Mouse (Mus musculus) forebrain, embryonic 10.5 days (tissue): ENCODE measurements around the gene Brca2. TPM values are rescaled to one million over a fixed set of nuclear protein-coding genes. Genes with fewer than 3 reads are reported as not detected.
A peak's percentile ranks its signal among the peaks of the same experiment; 100 is the strongest.

Source experiments
- DNase-seq: peaks from one replicate; pipeline ENCODE4 v3.0.0-alpha.2; 2017; ENCODE audit warnings: low spot score; ENCODE audit errors: extremely low spot score
- H3K27ac ChIP-seq: fragments of 300-500 bp; sonication (generic); 2 replicates; pipeline ENCODE4 v1.5.1; 2016; ENCODE audit warnings: mild to moderate bottlenecking
- H3K27me3 ChIP-seq: fragments of 300-500 bp; sonication (generic); 2 replicates; pipeline ENCODE4 v1.6.1; 2016; ENCODE audit warnings: mild to moderate bottlenecking; ENCODE audit not compliant: poor library complexity, severe bottlenecking
- H3K36me3 ChIP-seq: fragments of 300-500 bp; sonication (generic); replicated peaks from 2 replicates; pipeline ENCODE4 v1.6.1; 2016; ENCODE audit warnings: mild to moderate bottlenecking, moderate library complexity
- H3K4me1 ChIP-seq: fragments of 300-500 bp; sonication (generic); 2 replicates; pipeline ENCODE4 v1.6.1; 2016
- H3K4me3 ChIP-seq: fragments of 300-500 bp; sonication (generic); 2 replicates; pipeline ENCODE4 v1.5.1; 2016; ENCODE audit warnings: mild to moderate bottlenecking, moderate library complexity
- H3K9me3 ChIP-seq: fragments of 300-500 bp; sonication (generic); 2 replicates; pipeline ENCODE4 v1.6.1; 2016; ENCODE audit warnings: mild to moderate bottlenecking, moderate library complexity
- WGBS: fragments of 180-500 bp; shearing (Covaris S2); methylation state at CpG from one replicate; pipeline ENCODE4 v1.1.7; 2016; 5-methylcytosine and 5-hydroxymethylcytosine counted together
- polyA plus RNA-seq: library from polyadenylated mRNA; unstranded; fragments of >200 nt; fragmentation: Nextera tagmentation; extraction: Ambion mirVana; gene quantifications from 2 replicates; pipeline ENCODE4 v1.2.1, GENCODE M21; 2016

The Brca2 gene
- polyA plus RNA-seq, 1 experiment from 2014 or later = 44.0 TPM

GRCm38 (mm10) chr5:150519551-150519950, 2.9 kb upstream of the Brca2 start:
- 89% methylated on average over 1 of the region's 1 CpGs for WGBS
- no peak for DNase-seq
- no peak overlapping the region for H3K4me3 ChIP-seq
- peaks cover 19% of the 10 kb centered on the region for H3K4me1 ChIP-seq
- H3K27ac ChIP-seq = no peak overlapping the region
- no peaks in the 10 kb centered on the region for H3K9me3 ChIP-seq
- peaks cover 2% of the 10 kb centered on the region for H3K36me3 ChIP-seq
- no peaks in the 10 kb centered on the region for H3K27me3 ChIP-seq

GRCm38 (mm10) chr5:150522867-150523234, 421 bp downstream of the Brca2 start:
- Histone ChIP-seq H3K27ac (peak overlapping the region; percentile 96), H3K9me3 (no peaks in the 10 kb centered on the region), H3K4me1 (peaks cover 19% of the 10 kb centered on the region), H3K36me3 (peaks cover 18% of the 10 kb centered on the region), H3K27me3 (no peaks in the 10 kb centered on the region), H3K4me3 (peak overlapping the region; percentile 76)
- WGBS = 14% methylated on average over 11 of the region's 11 CpGs
- DNase-seq = no peak

- no peak overlapping the region for H3K27ac ChIP-seq
- no peaks in the 10 kb centered on the region for H3K27me3 ChIP-seq
- H3K36me3 ChIP-seq = peaks cover 32% of the 10 kb centered on the region
- peaks cover 19% of the 10 kb centered on the region for H3K4me1 ChIP-seq
- 80% methylated on average over 2 of the region's 2 CpGs for WGBS
- H3K9me3 ChIP-seq = no peaks in the 10 kb centered on the region
- DNase-seq = no peak
- no peak overlapping the region for H3K4me3 ChIP-seq
These were observed 2.8 kb downstream of the Brca2 start for GRCm38 (mm10) chr5:150525239-150525638.

GRCm38 (mm10) chr5:150541302-150541701, 18.9 kb downstream of the Brca2 start:
- Histone ChIP-seq H3K4me3 (no peak overlapping the region), H3K4me1 (no peaks in the 10 kb centered on the region), H3K27ac (no peak overlapping the region), H3K27me3 (no peaks in the 10 kb centered on the region), H3K9me3 (peaks cover 21% of the 10 kb centered on the region; the same call in 1 of the 2 replicates), H3K36me3 (peaks cover 67% of the 10 kb centered on the region)
- no peak for DNase-seq
- WGBS = 100% methylated on average over 1 of the region's 1 CpGs

- peaks cover 51% of the 10 kb centered on the region for H3K36me3 ChIP-seq
- WGBS = 97% methylated on average over 2 of the region's 2 CpGs
- H3K27me3 ChIP-seq = no peaks in the 10 kb centered on the region
- no peak overlapping the region for H3K4me3 ChIP-seq
- H3K27ac ChIP-seq = no peak overlapping the region
- H3K4me1 ChIP-seq = no peaks in the 10 kb centered on the region
- H3K9me3 ChIP-seq = peaks cover 21% of the 10 kb centered on the region; the same call in 1 of the 2 replicates
- no peak for DNase-seq
These were observed 20.8 kb downstream of the Brca2 start for GRCm38 (mm10) chr5:150543184-150543583.

GRCm38 (mm10) chr5:150551637-150552036, 29.2 kb downstream of the Brca2 start:
- no peak overlapping the region for H3K4me3 ChIP-seq
- H3K4me1 ChIP-seq = no peaks in the 10 kb centered on the region
- H3K9me3 ChIP-seq = no peaks in the 10 kb centered on the region
- 88% methylated on average over 3 of the region's 3 CpGs for WGBS
- H3K36me3 ChIP-seq = peaks cover 79% of the 10 kb centered on the region
- H3K27me3 ChIP-seq = no peaks in the 10 kb centered on the region
- no peak overlapping the region for H3K27ac ChIP-seq
- no peak for DNase-seq

- Histone ChIP-seq H3K27ac (no peak overlapping the region), H3K36me3 (peaks cover 95% of the 10 kb centered on the region), H3K4me3 (no peak overlapping the region), H3K27me3 (no peaks in the 10 kb centered on the region), H3K9me3 (no peaks in the 10 kb centered on the region), H3K4me1 (no peaks in the 10 kb centered on the region)
- 90% methylated on average over 6 of the region's 6 CpGs for WGBS
- no peak for DNase-seq
These were observed 37.2 kb downstream of the Brca2 start for GRCm38 (mm10) chr5:150559519-150560103.

GRCm38 (mm10) chr5:150560851-150561250, 38.4 kb downstream of the Brca2 start:
- Histone ChIP-seq H3K9me3 (no peaks in the 10 kb centered on the region), H3K27ac (no peak overlapping the region), H3K4me1 (no peaks in the 10 kb centered on the region), H3K4me3 (no peak overlapping the region), H3K36me3 (peaks cover 95% of the 10 kb centered on the region), H3K27me3 (no peaks in the 10 kb centered on the region)
- no peak for DNase-seq
- WGBS = 97% methylated on average over 5 of the region's 5 CpGs

GRCm38 (mm10) chr5:150561376-150561775, 38.9 kb downstream of the Brca2 start:
- Histone ChIP-seq H3K36me3 (peaks cover 96% of the 10 kb centered on the region), H3K27me3 (no peaks in the 10 kb centered on the region), H3K9me3 (no peaks in the 10 kb centered on the region), H3K27ac (no peak overlapping the region), H3K4me1 (no peaks in the 10 kb centered on the region), H3K4me3 (no peak overlapping the region)
- DNase-seq = no peak

GRCm38 (mm10) chr5:150561783-150562182, 39.4 kb downstream of the Brca2 start:
- peaks cover 98% of the 10 kb centered on the region for H3K36me3 ChIP-seq

GRCm38 (mm10) chr5:150564426-150564825, 42.0 kb downstream of the Brca2 start:
- WGBS = 92% methylated on average over 6 of the region's 6 CpGs
- H3K4me1 ChIP-seq = no peaks in the 10 kb centered on the region
- peaks cover 97% of the 10 kb centered on the region for H3K36me3 ChIP-seq
- DNase-seq = peak; percentile 10
- H3K9me3 ChIP-seq = no peaks in the 10 kb centered on the region
- H3K27me3 ChIP-seq = no peaks in the 10 kb centered on the region
- H3K27ac ChIP-seq = no peak overlapping the region
- no peak overlapping the region for H3K4me3 ChIP-seq

More at GRCm38 (mm10) chr5:150561783-150562182, 39.4 kb downstream of the Brca2 start:
- Histone ChIP-seq H3K9me3 (no peaks in the 10 kb centered on the region), H3K4me3 (no peak overlapping the region), H3K27me3 (no peaks in the 10 kb centered on the region), H3K27ac (no peak overlapping the region), H3K4me1 (no peaks in the 10 kb centered on the region)
- WGBS = 90% methylated on average over 5 of the region's 5 CpGs
- no peak for DNase-seq

GRCm38 (mm10) chr5:150566226-150566625, 43.8 kb downstream of the Brca2 start:
- H3K36me3 ChIP-seq = peaks cover 97% of the 10 kb centered on the region

GRCm38 (mm10) chr5:150566971-150567370, 44.5 kb downstream of the Brca2 start:
- Histone ChIP-seq H3K4me3 (no peak overlapping the region), H3K36me3 (peaks cover 96% of the 10 kb centered on the region), H3K27ac (no peak overlapping the region), H3K4me1 (no peaks in the 10 kb centered on the region), H3K27me3 (no peaks in the 10 kb centered on the region), H3K9me3 (no peaks in the 10 kb centered on the region)
- no peak for DNase-seq
- WGBS = 94% methylated on average over 5 of the region's 5 CpGs

More at GRCm38 (mm10) chr5:150566226-150566625, 43.8 kb downstream of the Brca2 start:
- Histone ChIP-seq H3K9me3 (no peaks in the 10 kb centered on the region), H3K4me1 (no peaks in the 10 kb centered on the region), H3K27ac (no peak overlapping the region), H3K4me3 (no peak overlapping the region), H3K27me3 (no peaks in the 10 kb centered on the region)
- no peak for DNase-seq
- WGBS = 76% methylated on average over 3 of the region's 3 CpGs
